Mouse (Mus musculus) splenic B cell, adult 2 months (primary cell): ENCODE measurements around the gene Cbln1.

Experiments used
- DNase-seq: peaks from one replicate; pipeline ENCODE4 v3.0.0-alpha.2; 2011; ENCODE audit warnings: low read depth, low spot score
- H3K27me3 ChIP-seq: 2 replicates; pipeline ENCODE4 v1.6.1; 2012; ENCODE audit warnings: mild to moderate bottlenecking, low read length, moderate library complexity, mixed read lengths; ENCODE audit not compliant: control insufficient read depth, poor library complexity, insufficient read depth, severe bottlenecking
- H3K36me3 ChIP-seq: 2 replicates; pipeline ENCODE4 v1.6.1; 2012; ENCODE audit warnings: mild to moderate bottlenecking, low read length, moderate library complexity, mixed read lengths; ENCODE audit not compliant: control insufficient read depth, poor library complexity, insufficient read depth, severe bottlenecking

Cbln1 gene

GRCm38 (mm10) chr8:87461801-87462200 is 10.6 kb downstream of the Cbln1 start:
- H3K27me3 ChIP-seq: 0 out of 2 replicates have a peak, but pooled peaks cover 3% of the 10 kb centered on the region
- DNase-seq: no peak
- H3K36me3 ChIP-seq: no peaks in the 10 kb centered on the region

- DNase-seq: no peak
- Histone ChIP-seq H3K27me3 (no peaks in the 10 kb centered on the region), H3K36me3 (no peaks in the 10 kb centered on the region)
Measured at GRCm38 (mm10) chr8:87456949-87457348, 15.5 kb downstream of the Cbln1 start.

- Histone ChIP-seq H3K36me3 (no peaks in the 10 kb centered on the region), H3K27me3 (no peaks in the 10 kb centered on the region)
- no peak for DNase-seq
Measured at GRCm38 (mm10) chr8:87452815-87453214, 19.6 kb downstream of the Cbln1 start.

GRCm38 (mm10) chr8:87451737-87452136 is 20.7 kb downstream of the Cbln1 start:
- Histone ChIP-seq H3K36me3 (no peaks in the 10 kb centered on the region), H3K27me3 (no peaks in the 10 kb centered on the region)
- DNase-seq: no peak

- no peak for DNase-seq
- Histone ChIP-seq H3K27me3 (no peaks in the 10 kb centered on the region), H3K36me3 (no peaks in the 10 kb centered on the region)
Measured at GRCm38 (mm10) chr8:87434592-87434991, 37.8 kb downstream of the Cbln1 start.

- Histone ChIP-seq H3K36me3 (no peaks in the 10 kb centered on the region), H3K27me3 (no peaks in the 10 kb centered on the region)
- no peak for DNase-seq
Measured at GRCm38 (mm10) chr8:87427188-87427587, 45.2 kb downstream of the Cbln1 start.

- H3K36me3 ChIP-seq: no peaks in the 10 kb centered on the region
- no peak for DNase-seq
- no peaks in the 10 kb centered on the region for H3K27me3 ChIP-seq
Measured at GRCm38 (mm10) chr8:87424706-87425105, 47.7 kb downstream of the Cbln1 start.

- no peak for DNase-seq
- Histone ChIP-seq H3K27me3 (no peaks in the 10 kb centered on the region), H3K36me3 (no peaks in the 10 kb centered on the region)
Measured at GRCm38 (mm10) chr8:87421697-87422096, 50.7 kb downstream of the Cbln1 start.
